Mouse (Mus musculus) kidney, postnatal 36 days (tissue): ENCODE measurements at regions not wholly inside any gene's neighbourhood (a gene's known extent, or its start where the extent isn't known, plus 50 kb on each side); places are given as distances from the start of the nearest gene placed in this dataset.
"Not testable (repeated sequence)": the region's sequence is repeated elsewhere in the genome, so short reads cannot be mapped to it uniquely, and the experiment has no call there.

Source experiments
- DNase-seq, 2 experiments: peaks; one replicate each; pipeline ENCODE4 v3.0.0; 2021 to 2022; ENCODE audit warnings: mixed read lengths in 2 of 2

- no peak for DNase-seq
These were observed 52.4 kb downstream of the Gm13691 start for GRCm38 (mm10) chr2:84042793-84043192.

- DNase-seq = no peak
These were observed 58.2 kb downstream of the Gm13691 start for GRCm38 (mm10) chr2:84048398-84049140.

GRCm38 (mm10) chr2:84051883-84052331 lies 61.6 kb downstream of the Gm13691 start:
- no peak for DNase-seq

- peak; percentile 18 to 31 for DNase-seq
These were observed 68.9 kb downstream of the Gm13691 start for GRCm38 (mm10) chr2:84059246-84059645.

GRCm38 (mm10) chr2:84061221-84061620 lies 70.9 kb downstream of the Gm13691 start:
- DNase-seq = no peak

- no peak for DNase-seq
These were observed 74.0 kb downstream of the Gm13691 start for GRCm38 (mm10) chr2:84064371-84064770.

- peak; percentile 6 to 13 for DNase-seq
These were observed 74.7 kb downstream of the Gm13691 start for GRCm38 (mm10) chr2:84065061-84065460.

- no peak for DNase-seq
These were observed 75.4 kb downstream of the Gm13691 start for GRCm38 (mm10) chr2:84065749-84066148.

- DNase-seq = no peak
These were observed 75.9 kb downstream of the Gm13691 start for GRCm38 (mm10) chr2:84066151-84066693.

- no peak for DNase-seq
These were observed 76.6 kb downstream of the Gm13691 start for GRCm38 (mm10) chr2:84066785-84067526.

- DNase-seq = no peak
These were observed 78.3 kb downstream of the Gm13691 start for GRCm38 (mm10) chr2:84068617-84069016.

GRCm38 (mm10) chr2:84069411-84069810 lies 79.1 kb downstream of the Gm13691 start:
- not testable (repeated sequence) for DNase-seq

GRCm38 (mm10) chr2:84072881-84073583 lies 82.7 kb downstream of the Gm13691 start:
- DNase-seq = peak; percentile 38 to 54

GRCm38 (mm10) chr2:84075944-84076343 lies 85.6 kb downstream of the Gm13691 start:
- DNase-seq = no peak

- no peak for DNase-seq
These were observed 88.9 kb downstream of the Gm13691 start for GRCm38 (mm10) chr2:84079284-84079683.

GRCm38 (mm10) chr2:84080228-84080627 lies 89.9 kb downstream of the Gm13691 start:
- DNase-seq = no peak

- DNase-seq = no peak
These were observed 104.4 kb downstream of the Gm13691 start for GRCm38 (mm10) chr2:84094751-84095150.

- no peak for DNase-seq
These were observed 108.4 kb downstream of the Gm13691 start for GRCm38 (mm10) chr2:84098746-84099145.

- peak in 1 of 2 experiments; percentile 45 for DNase-seq
These were observed 123.2 kb downstream of the Gm13691 start for GRCm38 (mm10) chr2:84113562-84113961.

- DNase-seq = no peak
These were observed 129.5 kb downstream of the Gm13691 start for GRCm38 (mm10) chr2:84119839-84120238.

GRCm38 (mm10) chr2:84127586-84127985 lies 137.2 kb downstream of the Gm13691 start:
- DNase-seq = no peak

- DNase-seq = no peak
These were observed 171.4 kb downstream of the Gm13691 start for GRCm38 (mm10) chr2:84161742-84162141.

- no peak for DNase-seq
These were observed 183.1 kb downstream of the Gm13691 start for GRCm38 (mm10) chr2:84173450-84173849.
